Mouse (Mus musculus): Measurements from ENCODE around the gene Cltc.
A peak's percentile ranks its signal among the peaks of the same experiment; 100 is the strongest.
"Not testable (repeated sequence)": the region's sequence is repeated elsewhere in the genome, so short reads cannot be mapped to it uniquely, and the experiment has no call there.

The Cltc gene

DNA sequence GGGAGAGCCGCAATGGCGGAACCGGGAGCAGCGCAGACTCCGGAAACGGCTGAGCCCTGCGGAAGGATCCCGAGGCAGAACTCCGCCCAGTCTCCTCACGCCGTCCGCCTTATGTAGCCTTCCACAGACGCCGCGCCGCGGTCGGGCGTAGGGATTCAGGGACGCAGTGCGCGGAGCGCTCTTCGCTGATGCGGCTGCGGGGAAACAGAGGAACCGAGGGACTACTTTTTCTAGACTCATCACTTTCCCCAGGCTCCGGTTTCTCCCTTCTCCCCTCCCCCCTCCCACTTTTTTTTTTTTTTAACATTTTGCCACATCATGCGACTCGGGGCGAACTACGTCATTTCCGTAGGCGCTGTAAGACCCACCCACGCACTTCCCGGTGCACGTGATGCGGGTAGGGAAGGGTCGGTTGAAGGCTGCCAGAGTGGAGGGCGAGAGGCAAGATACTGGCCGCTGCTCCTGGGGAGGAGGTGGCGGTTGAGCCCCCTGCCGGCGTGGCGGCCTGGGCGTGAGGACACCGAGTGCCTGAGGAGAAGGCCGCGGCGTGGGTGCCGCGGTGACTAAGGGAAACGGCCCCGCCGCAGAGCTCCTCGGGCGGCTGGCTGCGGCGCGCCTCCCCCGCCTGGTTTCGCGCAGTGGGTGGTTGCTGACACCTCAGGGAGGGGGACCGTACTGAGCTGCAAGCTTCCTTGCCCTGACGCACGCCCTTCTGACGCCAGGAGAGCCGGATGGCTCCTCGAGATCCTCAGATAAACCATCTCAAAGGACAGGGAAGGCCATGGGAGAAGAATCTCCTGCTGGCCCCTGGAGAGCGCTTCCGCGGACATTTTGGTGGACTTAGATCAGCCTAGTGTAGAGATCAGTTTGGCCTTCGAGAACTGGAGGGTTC, at the start of gene Cltc:
TSS of gene Cltc (minus strand) at position 86 of the 892 bp plus-strand sequence.
- peak; percentile 96 to 97 for DNase-seq

DNA sequence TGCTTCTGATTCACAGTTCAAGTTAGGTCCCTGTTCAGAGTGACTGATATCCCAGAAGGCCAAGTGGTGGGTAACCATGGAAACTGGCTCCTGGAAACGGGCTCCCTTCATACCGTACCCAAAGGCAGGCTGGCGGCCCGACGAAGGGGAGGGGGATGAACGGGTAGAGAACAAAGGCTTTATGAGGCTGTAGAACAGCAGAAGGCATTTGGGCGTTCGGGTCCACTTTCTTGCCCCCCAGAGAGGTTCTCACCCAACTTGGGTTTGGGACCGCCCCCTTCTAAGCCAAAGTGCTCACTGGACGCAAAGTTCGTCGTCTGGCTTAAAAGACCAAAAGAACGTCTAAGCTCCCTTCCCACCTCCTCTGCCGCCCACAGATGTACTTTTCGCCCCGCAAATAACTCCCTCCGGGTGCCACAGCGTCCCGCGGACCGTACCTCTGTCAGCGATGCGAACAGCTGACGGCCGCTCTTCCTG, 49.7 kb upstream of the Cltc start:
- peak; percentile 75 to 76 for DNase-seq

DNA sequence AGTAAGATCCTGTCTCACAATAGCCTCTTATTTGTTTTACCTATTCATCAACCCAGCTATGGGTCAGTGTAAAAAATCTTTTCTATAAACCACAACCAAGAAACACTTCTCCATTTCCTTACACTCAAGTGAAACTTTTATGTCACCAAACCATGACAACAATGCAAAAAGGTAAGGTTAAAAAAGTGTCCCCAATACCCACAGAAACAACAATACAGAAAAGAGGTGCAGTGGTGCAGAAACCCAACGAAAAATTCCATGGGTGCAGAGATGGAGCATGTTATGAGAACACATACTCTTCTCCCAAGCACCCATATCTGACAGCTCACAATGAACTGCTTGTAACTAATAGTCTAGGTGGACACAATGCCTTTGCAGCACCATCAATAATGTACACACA, 36.8 kb upstream of the Cltc start:
- no peak for DNase-seq

DNA sequence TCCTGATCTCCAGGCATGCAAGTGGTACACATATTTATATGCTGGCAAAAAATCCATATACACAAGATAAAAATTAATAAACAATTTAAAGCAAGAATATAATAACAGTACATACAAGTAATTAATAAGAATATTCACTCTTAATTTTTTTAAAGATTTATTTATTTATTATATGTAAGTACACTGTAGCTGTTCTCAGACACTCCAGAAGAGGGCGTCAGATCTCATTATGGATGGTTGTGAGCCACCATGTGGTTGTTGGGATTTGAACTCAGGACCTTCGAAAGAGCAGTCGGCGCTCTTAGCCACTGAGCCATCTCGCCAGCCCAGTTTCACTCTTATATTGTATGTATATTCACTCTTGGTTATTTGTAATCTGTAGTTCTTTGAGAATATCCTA, 30.1 kb upstream of the Cltc start:
- DNase-seq, result not testable (repeated sequence)

DNA sequence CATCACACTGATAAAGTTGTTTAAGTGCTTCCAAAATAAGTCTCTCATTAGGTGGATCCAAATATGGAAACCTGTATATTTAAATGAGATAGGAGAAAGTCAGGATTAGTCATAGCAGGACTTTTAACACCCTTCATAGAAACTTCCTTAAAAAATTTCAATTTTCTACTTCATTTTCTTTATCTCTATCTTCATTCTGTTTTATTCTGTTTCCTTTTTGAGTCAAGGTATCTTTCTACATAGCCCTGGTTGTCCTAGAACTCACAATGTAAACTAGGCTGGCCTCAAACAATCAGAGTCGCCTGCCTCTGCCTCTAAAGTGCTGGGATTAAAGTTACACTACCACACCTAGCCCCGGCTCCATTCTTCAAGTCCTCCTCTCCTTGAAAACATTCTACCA, 28.4 kb upstream of the Cltc start:
- DNase-seq, result no peak

DNA sequence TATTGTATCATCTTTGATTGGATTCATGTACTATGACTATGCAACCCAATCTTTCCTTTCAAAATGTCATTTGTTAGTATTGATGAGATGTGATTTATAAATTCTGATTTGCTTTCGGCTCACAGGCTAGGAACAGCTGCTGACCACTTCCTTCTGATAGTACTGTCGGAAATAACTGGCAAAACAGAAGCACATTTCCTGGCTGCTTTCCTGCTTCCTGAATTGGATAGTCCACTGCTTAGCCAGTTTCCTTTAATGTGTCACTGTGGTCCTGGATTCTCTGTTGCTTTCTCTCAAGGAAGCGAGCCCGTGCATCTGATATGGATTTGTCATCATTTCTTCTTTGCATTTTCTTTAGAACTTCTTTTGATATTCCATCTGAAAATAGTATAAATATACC, 12.5 kb upstream of the Cltc start:
- DNase-seq, result no peak

DNA sequence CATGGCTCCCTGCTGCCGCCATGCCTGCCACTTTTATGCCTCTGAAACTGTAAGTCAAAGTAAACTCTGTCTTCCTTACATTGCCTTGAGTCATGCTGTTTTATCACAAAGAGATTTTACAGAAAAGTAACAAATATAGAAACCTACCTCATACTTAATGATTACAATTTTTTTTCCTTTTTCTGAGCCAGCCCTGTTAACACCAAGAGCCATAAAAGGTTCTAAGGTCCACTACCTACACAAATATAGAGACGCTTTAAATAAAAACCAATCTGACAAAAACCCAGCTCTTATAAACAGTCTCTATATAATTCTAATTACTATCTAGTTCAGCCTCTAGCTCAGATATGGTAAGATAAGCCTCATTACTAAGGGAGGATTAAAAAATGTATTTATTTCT, 7.1 kb upstream of the Cltc start:
- no peak for DNase-seq

DNA sequence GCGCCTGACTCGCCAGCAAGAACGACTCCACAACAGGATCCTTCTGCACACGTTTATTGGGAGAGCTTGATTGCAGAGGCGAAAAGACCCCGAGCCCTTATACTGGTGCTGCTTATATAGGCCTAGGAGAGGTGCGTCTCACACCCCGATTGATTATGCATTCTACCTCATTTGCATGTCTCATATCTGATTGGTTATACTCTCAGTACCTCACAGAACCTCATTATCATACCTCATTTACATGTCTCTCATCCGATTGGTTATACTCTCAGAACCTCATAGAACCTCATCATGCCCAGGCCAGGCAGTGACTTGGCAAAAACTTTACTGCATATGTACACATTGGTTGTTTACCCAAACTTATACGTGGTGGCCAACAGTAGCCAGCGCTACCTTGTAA, 5.8 kb upstream of the Cltc start:
- DNase-seq, result not testable (repeated sequence)

DNA sequence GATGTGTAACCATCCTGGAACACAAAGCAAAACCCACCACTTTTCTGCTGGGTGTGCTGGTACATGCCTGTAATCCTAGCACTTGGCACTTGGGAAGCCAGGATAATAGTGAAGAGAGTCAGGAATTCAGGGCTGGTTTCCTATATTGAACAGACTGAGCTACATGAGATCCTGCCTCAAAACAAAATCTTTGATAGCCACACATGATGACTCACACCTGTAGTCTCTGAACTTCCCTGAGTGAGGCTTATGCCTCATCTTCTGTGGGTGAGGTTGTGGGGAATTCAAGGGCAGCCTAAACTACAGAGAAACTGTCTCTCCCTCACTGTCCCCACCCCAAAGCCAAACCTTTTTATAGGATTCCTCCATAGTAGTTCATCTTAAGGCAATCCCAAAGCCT, 3.0 kb upstream of the Cltc start:
- no peak for DNase-seq

DNA sequence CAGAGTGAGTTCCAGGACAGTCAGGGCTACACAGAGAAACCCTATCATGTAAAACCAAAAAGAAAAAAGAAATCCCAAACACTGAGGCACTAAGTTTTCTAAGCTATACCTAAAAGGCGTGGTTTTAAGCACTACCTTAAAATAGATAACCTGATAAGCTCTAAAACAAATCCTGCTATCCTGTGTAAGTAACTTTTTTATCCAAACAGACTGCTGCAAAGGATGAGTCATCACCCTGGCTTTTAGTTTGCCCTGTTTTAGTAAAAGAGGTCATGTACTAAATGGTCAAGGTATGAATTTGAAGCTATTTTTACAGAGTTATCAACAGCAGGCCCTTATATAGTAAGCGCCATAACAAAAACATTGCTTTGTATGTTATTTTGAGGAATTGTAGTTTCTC, 2.5 kb upstream of the Cltc start:
- no peak for DNase-seq

DNA sequence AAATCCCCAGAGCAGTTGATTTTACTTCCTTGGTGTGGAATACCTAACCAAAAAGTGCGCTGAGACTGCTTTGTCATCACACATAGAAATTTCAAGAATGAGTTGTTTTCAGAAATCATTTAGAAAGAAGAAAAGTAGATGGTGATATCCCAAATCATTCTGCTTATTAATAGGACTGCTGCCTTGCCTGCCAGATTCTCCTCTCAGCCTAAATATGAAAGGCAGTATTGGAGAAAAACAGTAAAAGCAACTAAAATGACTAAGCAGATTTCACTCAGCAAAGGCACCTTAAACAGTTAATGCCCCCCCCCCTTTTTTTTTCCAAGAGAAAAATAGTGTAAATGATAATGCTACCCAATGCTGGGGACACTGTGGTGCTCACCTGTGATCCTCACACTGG, 1.9 kb upstream of the Cltc start:
- no peak for DNase-seq

DNA sequence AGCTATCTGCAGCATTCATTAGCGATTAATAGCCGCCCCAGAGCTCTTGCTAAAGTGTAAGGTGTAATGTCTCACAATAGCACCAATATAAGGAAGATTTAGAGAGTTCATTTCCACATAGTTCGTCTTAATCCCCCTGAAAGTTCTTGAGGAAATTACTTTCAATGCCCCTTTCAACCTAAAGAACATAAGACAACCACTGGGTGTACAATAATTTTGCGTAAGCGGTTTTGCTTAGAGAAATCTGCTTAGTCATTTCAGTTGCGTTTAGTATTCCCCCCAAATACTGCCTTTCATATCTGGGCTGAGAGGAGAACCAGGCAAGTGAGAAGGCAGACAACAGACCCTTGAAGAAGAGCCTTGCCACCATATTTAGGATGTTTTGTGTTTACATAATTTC, 1.2 kb upstream of the Cltc start:
- DNase-seq, result peak in 1 of 2 experiments; percentile 19

DNA sequence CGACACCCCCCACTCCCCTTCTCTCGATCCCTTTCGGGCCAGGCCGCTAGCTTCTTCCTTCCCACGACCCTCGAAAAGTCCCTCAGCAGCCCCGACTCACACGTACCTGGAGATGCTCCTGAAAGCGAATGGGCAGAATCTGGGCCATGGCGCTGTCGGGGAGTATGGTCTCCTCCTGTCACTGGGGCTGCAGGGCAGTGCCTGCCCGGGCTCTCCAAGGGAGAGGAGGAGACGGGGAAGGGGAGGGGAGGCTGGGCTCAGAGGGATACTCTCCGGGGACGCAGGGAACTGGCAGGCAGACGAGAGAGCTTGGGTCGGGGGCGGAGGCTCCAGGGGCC, 254 bp downstream of the Cltc start:
- DNase-seq, result no peak

DNA sequence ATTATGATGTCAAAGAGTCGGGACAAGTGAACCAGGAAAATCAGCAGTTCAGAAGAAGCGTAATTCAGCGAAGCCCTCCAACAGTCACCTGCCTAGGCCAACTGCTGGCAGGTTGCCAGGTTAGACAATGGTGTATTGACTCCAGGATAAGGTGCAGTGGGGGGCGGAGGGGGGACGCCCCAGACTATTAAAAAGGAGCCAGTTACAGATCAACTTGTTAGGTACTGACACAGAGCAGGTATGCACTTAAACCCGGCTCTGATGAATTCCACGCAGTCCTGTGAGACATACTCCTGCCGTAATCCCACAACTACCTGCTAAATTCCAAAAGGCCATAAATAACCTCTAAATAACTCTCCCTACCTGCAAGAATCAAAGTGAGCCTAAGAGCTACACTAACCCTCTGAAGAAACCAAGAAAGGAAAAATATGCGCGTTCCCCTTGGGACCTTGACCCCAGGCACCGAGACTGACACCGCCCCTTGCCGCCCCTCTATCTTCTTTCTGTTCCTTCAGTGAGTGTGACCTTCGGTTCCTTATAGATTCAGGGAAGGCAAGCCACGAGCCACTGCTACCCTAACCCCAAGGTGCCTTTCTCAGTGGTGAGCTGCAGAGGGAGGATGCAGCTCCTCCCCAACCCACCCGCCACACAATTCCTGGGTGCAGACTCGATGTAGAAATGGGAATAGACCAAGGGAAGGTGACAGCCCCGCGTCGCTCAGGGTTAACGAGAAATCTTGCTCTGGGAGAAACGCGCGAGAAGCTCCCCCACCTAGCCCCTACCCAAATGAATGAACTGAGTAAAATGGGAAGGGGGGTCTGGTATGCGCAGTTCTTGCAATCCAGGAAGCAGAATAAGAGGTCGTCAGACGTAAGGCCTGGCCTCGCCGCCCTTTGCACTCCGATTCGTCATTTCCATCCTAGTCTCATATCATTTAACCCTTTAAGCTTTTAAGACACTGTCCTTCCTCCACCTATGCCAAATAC, 916 bp downstream of the Cltc start:
- peak; percentile 74 to 79 for DNase-seq

DNA sequence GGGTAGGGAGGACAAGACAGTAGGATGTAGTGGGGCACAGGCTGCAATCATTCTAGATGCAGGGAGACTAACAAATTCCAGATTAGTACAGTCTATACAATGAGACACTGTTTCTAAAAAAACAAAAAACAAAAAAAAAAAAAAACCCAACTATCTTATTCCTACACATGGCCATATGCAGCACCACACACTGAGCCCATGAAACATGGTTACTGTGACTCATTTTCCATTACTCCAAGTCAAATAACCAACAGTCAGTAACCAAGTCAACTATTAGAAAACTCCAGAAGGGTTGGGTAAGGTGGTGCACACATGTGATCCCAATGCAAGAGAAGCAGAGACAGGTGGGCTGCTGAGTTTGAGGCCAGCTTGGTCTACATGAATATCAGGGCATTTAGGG, 5.0 kb downstream of the Cltc start:
- no peak for DNase-seq

DNA sequence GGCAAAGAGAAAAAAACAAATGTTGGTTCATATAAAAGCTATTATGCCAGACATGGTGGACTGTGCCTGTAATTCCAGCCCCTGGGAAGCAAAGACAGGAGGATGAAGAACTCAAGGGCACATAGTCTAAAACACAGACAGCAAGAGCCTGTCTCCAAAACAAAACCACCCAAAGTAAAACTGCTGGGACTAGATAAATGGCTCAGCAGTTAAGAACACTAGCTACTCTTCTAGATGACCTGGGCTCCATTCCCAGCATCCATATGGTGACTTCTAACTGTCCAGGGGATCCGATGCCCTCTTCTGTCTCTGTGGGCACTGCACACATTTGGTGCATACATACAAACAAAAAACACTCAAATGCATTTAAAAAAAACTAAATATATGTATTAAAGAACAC, 6.4 kb downstream of the Cltc start:
- DNase-seq, result peak; percentile 7 to 16

DNA sequence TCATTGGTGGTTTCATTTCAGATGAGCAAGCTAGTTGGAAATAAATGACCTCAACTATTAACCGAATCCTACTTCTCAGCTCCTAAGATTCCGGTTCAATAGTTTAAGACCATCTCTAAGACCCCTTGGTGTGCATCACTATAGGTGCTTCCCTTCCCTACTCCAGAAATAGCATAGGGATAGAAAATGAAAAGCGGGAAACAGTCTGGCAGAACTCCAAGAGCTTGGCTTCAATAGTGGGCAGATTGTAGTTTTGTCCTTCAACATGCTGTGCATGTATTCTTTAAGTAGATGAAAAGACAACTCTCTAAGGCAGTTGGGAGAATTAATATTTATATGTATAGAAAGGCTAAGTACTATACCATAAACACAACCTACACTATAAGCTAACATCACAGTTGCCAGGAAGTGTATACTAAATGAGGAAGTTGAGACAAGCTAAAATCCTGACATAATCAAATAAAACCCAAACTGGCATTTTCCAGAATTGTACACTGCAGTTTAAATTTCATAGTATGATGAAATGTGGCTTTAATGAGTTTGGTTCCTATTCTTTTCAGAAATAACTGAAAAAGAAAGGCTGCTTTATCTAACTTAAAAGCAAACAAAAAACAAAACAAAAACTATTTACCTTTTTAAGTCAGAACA, 7.5 kb downstream of the Cltc start:
- DNase-seq, result peak; percentile 35 to 41

DNA sequence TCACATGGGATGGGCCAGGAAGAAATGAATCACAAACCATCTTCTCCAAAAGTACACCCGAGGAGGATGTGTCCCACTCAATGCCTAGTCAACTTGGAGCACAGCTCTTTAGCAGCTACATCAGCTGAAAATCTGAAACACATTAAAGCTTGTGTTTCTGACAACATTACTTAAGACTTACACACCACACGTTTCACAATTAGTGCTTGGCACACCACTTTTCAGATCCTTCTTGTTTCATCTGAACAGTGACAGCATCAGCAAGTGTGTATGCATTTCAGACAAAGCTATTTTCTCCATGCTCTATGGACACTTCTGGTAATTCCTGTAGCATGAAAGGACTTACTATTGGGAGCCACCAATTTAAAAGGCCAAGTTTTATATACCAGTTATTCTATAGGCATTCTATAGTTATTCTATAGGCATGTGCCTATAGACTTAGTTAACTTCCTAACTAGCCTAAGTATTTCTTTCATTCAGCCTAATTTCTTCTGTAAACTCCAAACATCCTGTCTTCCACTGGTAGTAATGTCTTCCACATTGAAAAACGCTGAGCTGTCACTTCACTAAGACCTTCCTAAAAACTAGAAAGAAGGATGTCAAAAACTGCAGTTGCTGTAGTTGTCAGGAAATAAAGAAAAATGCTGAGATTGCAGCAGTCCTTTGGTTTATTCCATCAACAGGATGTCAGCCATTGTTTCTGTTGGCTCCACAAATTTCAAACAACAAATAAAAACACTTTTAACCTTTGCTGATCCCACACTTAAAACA, 11.5 kb downstream of the Cltc start:
- DNase-seq, result no peak

DNA sequence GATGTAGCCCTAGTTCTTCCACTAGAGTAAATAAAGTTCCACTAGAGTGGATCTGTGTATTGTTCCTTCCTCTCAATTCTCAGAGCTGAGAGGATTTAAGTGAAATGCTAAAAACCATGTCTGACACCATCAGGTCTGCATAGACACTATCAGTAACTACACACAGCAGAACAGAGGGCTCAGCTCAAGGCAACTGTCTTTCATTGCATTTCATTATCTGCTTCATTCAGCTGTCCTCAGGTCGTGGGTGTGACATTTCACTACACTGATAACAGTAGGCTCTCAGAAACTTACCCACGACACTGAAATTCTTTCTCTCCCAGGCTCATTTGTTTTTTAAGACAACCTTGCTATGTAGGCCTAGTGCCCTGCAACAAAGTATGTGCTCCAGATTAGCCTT, 14.8 kb downstream of the Cltc start:
- no peak for DNase-seq

DNA sequence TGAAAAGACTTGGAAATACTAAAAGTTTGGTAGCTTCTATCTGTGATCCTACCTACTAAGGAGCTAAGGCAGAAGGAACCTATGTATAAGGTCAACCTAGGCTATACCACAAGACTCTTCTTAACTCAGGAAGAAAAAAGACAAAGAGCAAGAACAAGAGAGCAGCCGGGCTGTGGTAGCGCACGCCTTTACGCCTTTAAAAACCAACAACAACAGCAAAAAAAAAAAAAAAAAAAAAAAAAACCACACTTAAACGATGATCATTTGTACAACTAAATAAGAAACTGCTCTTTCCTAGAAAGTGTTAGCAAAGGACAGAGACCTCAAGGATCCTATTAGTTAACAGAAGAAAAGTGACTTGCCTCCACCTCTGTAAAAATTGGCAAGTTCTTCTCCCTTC, 15.9 kb downstream of the Cltc start:
- DNase-seq, result no peak

DNA sequence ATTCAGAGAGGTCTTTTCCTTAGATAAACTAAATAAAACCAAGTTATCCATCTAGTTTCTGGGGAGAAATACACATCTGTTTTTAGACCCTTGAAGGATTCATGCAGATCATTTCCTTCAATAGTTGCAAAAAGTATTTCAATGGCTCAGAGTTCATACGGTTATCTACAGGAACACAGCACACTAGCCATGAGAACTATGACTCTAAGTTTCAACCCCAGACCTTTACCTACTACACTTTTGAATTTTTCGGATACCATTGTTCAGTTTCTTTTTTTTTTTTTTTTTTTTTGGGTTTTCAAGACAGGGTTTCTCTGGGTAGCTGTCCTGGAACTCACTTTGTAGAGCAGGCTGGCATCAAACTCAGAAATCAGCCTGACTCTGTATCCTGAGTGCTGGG, 17.9 kb downstream of the Cltc start:
- DNase-seq, result no peak

DNA sequence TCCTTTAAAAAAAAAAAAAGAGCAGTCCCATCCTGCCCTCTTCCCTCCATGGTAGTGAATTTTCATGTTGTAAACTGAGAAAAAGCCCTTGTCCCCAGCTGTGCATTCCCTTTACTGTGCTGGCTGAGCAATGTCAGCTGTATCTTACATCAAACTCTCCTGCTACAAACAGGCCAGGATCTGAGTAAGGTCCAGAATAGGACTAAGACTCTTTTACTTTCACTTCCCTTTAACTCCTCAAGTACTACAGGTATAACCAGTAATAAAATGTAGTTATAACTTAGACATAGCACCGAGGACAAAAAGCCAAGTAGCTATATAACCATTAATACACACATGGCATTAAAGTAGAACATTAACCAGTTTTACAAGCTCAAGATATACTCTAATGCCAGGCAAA, 18.4 kb downstream of the Cltc start:
- no peak for DNase-seq

Measured in cerebellum, postnatal 10 days (tissue).